Mouse (Mus musculus) adrenal gland, postnatal 4 days (tissue): ENCODE data around the gene Alpk3. TPM values are rescaled to one million over a fixed set of nuclear protein-coding genes. Genes with fewer than 3 reads are reported as not detected.

Experiments
- DNase-seq, 2 experiments: peaks; one replicate each; pipeline ENCODE4 v3.0.0; 2021 to 2022; ENCODE audit warnings: low spot score in 2 of 2, mixed read lengths in 2 of 2
- total RNA-seq, 2 experiments: library from RNA; stranded (reverse); gene quantifications; 2 replicates each; pipeline ENCODE4 v1.2.3; 2021

Gene Alpk3
- total RNA-seq, 2 experiments from 2014 or later, result 2.0 to 4.7 TPM

- DNase-seq, result no peak
Observed at GRCm38 (mm10) chr7:81074546-81074945, 17.1 kb downstream of the Alpk3 start.

GRCm38 (mm10) chr7:81075299-81075698, 17.9 kb downstream of the Alpk3 start:
- no peak for DNase-seq

GRCm38 (mm10) chr7:81075732-81076131, 18.3 kb downstream of the Alpk3 start:
- DNase-seq, result no peak

- no peak for DNase-seq
Observed at GRCm38 (mm10) chr7:81077009-81077408, 19.6 kb downstream of the Alpk3 start.

GRCm38 (mm10) chr7:81078740-81079139, 21.3 kb downstream of the Alpk3 start:
- DNase-seq, result no peak

GRCm38 (mm10) chr7:81093420-81093965, 36.1 kb downstream of the Alpk3 start:
- DNase-seq, result no peak

- no peak for DNase-seq
Observed at GRCm38 (mm10) chr7:81094104-81094757, 36.8 kb downstream of the Alpk3 start.

- DNase-seq, result no peak
Observed at GRCm38 (mm10) chr7:81100341-81100740, 42.9 kb downstream of the Alpk3 start.

GRCm38 (mm10) chr7:81102854-81103253, 45.5 kb downstream of the Alpk3 start:
- no peak for DNase-seq

GRCm38 (mm10) chr7:81105525-81105924, 48.1 kb downstream of the Alpk3 start:
- no peak for DNase-seq

GRCm38 (mm10) chr7:81108226-81108625, 50.8 kb downstream of the Alpk3 start:
- DNase-seq, result no peak

- DNase-seq, result no peak
Observed at GRCm38 (mm10) chr7:81109717-81110651, 52.6 kb downstream of the Alpk3 start.

- DNase-seq, result no peak
Observed at GRCm38 (mm10) chr7:81110791-81111190, 53.4 kb downstream of the Alpk3 start.

- DNase-seq, result no peak
Observed at GRCm38 (mm10) chr7:81111729-81112128, 54.3 kb downstream of the Alpk3 start.

GRCm38 (mm10) chr7:81112686-81113360, 55.4 kb downstream of the Alpk3 start:
- no peak for DNase-seq

GRCm38 (mm10) chr7:81114555-81114954, 57.2 kb downstream of the Alpk3 start, which contains the start of gene Slc28a1:
Gene Slc28a1, plus strand, starts transcription at chr7:81114799.
- DNase-seq, result no peak

- DNase-seq, result no peak
Observed at GRCm38 (mm10) chr7:81121099-81121498, 63.7 kb downstream of the Alpk3 start.

GRCm38 (mm10) chr7:81122808-81123207, 65.4 kb downstream of the Alpk3 start:
- DNase-seq, result no peak

GRCm38 (mm10) chr7:81123553-81123952, 66.2 kb downstream of the Alpk3 start:
- DNase-seq, result no peak

GRCm38 (mm10) chr7:81124773-81125172, 67.4 kb downstream of the Alpk3 start:
- DNase-seq, result no peak
